Mouse (Mus musculus): Measurements from ENCODE around the gene Tst. TPM values are rescaled to one million over a fixed set of nuclear protein-coding genes. Genes with fewer than 3 reads are reported as not detected.
A peak's percentile ranks its signal among the peaks of the same experiment; 100 is the strongest.

The Tst gene
- total RNA-seq, 2 experiments from 2014 or later: 22.1 to 24.1 TPM

- no peak for DNase-seq
- intact Hi-C loops (cut with DNase I): no loop called here
Measured at GRCm38 (mm10) chr15:78431541-78432121, 25.9 kb upstream of the Tst start.

DNA sequence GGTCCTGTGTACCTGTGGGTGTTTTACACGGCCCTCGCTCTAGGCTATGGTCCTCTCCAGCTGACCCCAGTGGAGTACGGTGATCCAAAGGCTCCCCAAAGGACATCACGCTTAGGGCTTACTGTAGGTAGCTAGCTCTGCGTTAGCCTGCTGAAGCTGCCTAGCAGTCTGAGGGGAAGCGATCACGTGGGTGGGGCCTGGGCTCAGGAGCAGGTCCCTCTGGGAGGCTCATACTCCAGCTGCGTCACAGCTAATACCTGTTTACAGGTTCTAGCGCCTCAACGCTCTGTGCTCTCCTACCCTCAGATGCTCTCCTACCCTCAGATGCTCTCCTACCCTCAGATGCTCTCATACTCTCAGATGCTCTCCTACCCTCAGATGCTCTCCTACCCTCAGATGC, 25.2 kb upstream of the Tst start:
- no peak for DNase-seq
- intact Hi-C loops (cut with DNase I): no loop called here

GRCm38 (mm10) chr15:78429871-78430622, 24.3 kb upstream of the Tst start:
- intact Hi-C loops (cut with DNase I): no loop called here
- DNase-seq: no peak

- DNase-seq: peak in 1 of 2 experiments; percentile 59
- intact Hi-C loops (cut with DNase I): no loop called here
Measured at GRCm38 (mm10) chr15:78429139-78429459, 23.4 kb upstream of the Tst start.

- intact Hi-C loops (cut with DNase I): loop anchor here (1.0 kb wide), 1 partner anchor 25 kb away; no protein-coding TSS in a partner anchor
- peak; percentile 67 to 74 for DNase-seq
Measured at GRCm38 (mm10) chr15:78428391-78429138, 22.9 kb upstream of the Tst start, which contains the start of gene Kctd17. Gene Kctd17, plus strand, starts transcription at chr15:78428564.

DNA sequence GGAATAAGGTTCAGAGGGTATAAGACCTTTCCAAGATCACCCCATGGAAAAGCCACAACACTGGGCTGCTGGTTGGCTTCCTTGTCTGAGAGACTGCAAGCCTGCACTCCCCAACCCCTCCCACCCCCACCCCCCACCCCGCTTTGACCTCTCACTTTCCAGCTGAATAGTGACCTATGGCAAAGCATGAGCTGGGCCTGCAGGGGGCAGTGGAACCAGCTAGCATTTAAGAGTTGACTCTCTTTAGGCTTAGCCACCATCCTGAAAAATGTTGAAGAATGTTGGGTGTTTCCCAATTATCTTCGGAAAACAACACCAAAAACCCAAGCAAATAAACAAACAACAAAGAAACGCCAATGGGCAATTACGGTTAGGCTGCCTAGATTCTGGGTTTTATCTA, 19.5 kb upstream of the Tst start:
- DNase-seq: no peak
- intact Hi-C loops (cut with DNase I): no loop called here

- intact Hi-C loops (cut with DNase I): loop anchor here (5.0 kb wide), 1 partner anchor 247 kb away; no protein-coding TSS in a partner anchor
- no peak for DNase-seq
Measured at GRCm38 (mm10) chr15:78424507-78424906, 18.8 kb upstream of the Tst start.

DNA sequence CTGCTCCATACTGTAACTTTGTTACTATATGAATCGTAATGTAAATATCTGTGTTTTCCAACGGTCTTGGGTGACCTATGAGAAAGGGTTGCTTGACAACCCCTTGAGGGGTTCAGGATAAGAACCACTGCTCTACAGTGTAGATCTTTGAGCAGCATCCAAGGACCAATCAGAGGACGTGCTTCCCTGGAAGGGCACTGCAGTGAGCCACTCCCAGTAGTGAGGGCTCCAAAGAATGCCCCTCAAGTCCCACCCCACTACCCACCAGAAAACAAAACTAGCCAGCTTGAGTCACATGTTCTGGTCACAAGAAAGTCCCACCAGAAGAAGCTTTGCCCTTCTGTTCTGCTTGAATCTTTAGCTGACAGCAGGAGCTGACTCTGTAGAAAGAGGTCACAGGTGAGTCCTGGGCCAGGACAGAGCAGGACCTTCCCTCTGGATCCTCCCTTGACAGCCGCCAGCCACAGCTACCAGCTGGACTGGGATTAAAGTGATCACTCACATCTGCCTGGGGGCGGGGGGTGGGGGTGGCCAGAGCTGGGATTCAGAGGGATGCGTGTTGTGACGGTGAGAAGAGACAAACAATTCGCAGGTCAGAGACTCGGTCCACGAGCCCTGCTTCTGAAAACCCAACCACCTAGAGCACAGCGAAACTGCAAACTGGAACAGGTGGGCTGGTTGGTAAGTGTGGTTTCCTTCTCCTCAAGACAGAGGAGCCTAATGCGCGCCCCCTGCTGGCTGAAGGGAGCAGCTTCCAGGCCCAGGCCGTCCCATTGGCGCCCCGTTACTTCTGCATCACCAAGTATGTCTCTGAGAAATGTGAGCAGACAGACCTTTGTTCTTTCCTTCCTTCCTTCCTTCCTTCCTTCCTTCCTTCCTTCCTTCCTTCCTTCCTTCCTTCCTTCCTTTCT, 16.6 kb upstream of the Tst start:
- intact Hi-C loops (cut with DNase I): loop anchor here (2.0 to 5.0 kb wide), 3 partner anchors 68 to 245 kb away; no protein-coding TSS in a partner anchor
- peak; percentile 65 to 76 for DNase-seq

- intact Hi-C loops (cut with DNase I): loop anchor here (5.0 kb wide), 1 partner anchor 243 kb away; no protein-coding TSS in a partner anchor
- no peak for DNase-seq
Measured at GRCm38 (mm10) chr15:78420395-78420794, 14.7 kb upstream of the Tst start.

DNA sequence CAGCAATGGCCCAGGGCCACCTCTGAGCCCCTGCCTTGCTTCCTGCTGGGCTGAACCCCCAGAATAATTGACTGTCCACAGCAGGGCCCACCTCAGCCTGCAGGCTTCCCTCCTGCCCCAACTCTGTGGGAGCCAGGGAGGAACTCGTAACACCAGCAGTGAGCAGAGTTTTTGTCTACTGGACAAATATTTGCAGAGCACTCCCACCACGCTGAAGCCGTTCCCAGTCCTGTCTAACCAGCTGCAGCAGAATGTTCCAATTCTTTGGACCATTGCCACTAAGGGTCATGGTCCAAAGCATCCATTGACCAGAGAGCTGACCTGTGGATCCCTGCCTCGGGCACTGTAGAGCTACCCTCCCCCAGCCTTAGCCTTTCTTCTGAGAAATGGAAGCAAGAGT, 11.2 kb upstream of the Tst start:
- intact Hi-C loops (cut with DNase I): no loop called here
- DNase-seq: no peak

GRCm38 (mm10) chr15:78414157-78414556, 8.4 kb upstream of the Tst start:
- intact Hi-C loops (cut with DNase I): no loop called here
- no peak for DNase-seq

DNA sequence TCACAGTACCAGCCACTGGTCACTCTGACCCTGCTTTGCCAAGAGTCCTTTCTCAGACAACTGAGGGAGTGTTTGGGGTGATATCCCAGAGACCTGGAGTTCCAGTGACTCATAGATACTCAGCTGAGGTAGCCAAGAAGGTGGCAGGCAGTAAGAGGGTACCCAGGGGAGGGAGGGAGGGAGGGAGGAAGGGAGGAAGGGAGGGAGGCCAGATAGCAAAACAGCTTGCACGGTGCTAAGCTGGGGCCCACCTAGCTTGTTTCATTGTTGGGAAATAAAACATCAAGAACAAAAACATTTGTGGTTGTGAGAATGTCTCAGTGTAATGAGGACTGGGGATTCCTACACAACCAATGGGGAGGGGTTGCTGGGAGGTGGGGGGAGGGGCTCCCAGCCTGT, 8.0 kb upstream of the Tst start:
- DNase-seq: no peak
- intact Hi-C loops (cut with DNase I): no loop called here

DNA sequence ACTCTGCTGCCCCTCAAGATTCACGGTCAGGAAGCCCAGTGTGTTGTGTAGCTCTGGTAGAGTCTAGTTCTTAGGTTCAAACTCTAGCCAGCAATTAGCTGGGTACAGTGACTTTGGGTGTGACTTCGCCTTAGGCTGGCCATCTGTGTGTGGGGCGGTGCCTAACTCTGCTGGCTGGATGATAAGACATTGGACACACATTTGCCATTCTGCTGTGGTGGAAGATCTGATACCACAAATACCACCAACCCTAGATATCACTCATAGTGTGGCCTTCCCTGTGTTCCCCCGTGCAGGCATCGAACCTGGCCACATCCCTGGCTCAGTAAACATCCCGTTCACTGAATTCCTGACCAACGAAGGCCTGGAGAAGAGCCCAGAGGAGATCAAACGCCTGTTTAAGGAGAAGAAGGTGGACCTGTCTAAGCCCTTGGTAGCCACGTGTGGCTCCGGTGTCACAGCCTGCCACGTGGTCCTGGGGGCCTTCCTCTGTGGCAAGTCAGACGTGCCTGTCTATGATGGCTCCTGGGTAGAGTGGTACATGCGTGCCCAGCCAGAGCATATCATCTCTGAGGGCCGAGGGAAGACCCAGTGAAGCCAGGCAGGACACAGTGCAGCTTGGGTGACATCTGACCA, 7.5 kb upstream of the Tst start:
- intact Hi-C loops (cut with DNase I): no loop called here
- DNase-seq: no peak

DNA sequence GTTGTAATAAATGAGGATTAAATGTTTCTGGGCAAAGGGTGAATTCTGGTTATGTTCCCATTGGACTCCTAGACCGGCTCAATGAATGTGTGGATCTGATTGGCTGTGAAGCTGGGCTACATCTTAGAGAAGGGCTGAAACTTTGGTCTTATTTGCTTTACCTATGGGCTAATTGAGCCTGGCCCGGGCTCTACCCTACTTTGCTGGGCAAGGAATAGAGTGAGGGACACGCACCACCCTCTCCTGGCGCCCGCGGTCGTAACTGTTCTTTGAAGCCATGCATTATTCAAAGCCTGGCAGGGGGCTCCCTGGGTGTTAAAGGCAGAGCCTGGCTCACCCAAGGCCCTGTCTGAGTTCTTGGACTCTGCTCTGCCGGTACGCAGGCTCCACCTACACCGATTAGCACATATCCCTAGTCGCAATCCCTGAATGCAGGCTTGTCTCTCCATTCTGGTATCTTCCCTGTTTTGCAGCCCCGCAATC, 3.9 kb upstream of the Tst start:
- intact Hi-C loops (cut with DNase I): no loop called here
- no peak for DNase-seq

GRCm38 (mm10) chr15:78406293-78406934, 707 bp upstream of the Tst start, which contains the start of gene Mpst:
Gene Mpst, plus strand, starts transcription at chr15:78406416.
- intact Hi-C loops (cut with DNase I): no loop called here

GRCm38 (mm10) chr15:78405098-78405497, 609 bp downstream of the Tst start:
- intact Hi-C loops (cut with DNase I): no loop called here
- DNase-seq: no peak

More at GRCm38 (mm10) chr15:78406293-78406934, 707 bp upstream of the Tst start, which contains the start of gene Mpst:
- peak; percentile 85 to 90 for DNase-seq

DNA sequence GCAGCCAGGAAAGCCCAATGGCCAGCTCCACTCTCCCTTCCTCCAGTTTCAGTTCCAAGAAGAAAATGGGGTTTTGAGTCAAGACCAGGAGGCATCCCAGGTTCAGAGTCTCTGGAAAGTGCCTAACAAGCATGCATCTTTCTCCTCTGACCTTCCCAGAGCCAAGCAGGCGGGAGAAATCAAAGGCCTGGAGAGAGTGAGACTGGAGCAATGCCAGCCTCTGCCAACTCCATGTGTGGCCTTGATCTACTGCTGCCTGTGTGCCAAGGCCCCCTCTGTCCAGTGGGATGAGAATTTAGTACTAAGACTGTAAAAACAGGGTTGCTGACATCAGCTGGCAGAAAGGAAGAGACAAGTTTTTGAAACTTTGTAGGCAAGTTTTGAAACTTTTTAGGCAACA, 1.8 kb downstream of the Tst start:
- no peak for DNase-seq

DNA sequence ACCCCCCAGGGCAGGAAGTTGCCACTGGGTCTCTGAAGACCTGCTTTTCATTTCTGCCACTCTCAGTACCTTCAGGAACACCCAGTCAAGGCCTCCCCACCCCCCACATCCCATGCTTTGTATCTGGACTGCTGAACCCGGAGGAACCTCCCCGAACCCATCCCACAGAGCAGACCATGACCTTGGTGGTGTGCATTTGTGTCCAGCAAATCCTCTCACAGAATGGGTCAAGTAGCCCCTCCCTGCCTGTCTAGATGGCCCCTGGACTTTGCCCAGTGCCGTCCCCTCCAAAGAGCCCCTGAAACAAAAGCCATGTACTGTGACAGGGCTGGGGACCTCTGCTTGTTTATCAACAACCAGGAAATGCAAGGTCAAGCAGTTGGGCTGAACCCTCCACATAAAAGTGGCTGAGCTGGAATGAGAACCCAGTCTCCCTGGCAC, 2.4 kb downstream of the Tst start:
- intact Hi-C loops (cut with DNase I): loop anchor here (1.0 kb wide), 1 partner anchor 25 kb away; the partner anchor contains the start of gene Kctd17
- no peak for DNase-seq

More for the DNA sequence above, 1.8 kb downstream of the Tst start:
- intact Hi-C loops (cut with DNase I): loop anchor here (1.0 kb wide), 1 partner anchor 24 kb away; the partner anchor contains the start of gene Kctd17

GRCm38 (mm10) chr15:78402423-78402822, 3.3 kb downstream of the Tst start:
- no peak for DNase-seq
- intact Hi-C loops (cut with DNase I): no loop called here
